Mouse (Mus musculus): ENCODE measurements around the gene Fbxl2.

Gene Fbxl2

DNA sequence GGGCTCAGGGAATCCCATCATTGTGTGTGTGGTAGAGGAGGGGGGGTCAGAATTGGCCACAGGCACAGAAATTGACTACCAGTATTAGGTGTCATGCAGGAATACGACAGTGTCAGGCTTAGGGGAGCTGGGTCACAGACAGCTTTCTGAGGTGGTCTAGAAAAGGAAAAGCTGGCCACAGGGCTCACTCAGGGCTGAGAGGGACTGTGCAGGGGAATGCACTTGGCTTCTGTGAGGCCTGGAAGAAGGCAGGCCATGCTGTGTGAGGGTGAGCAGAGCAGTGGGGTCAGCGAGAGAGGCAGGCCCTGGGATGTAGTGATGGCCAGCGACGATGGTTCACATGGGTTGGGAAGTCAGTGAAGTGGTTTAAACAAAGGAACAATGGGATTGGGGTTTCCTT lies 72.1 kb downstream of the Fbxl2 start:
- DNase-seq (ENCODE audit: low spot score): no peak

GRCm38 (mm10) chr9:113971615-113972014 lies 74.4 kb downstream of the Fbxl2 start:
- DNase-seq (ENCODE audit: low spot score): no peak

GRCm38 (mm10) chr9:113970041-113970440 lies 76.0 kb downstream of the Fbxl2 start:
- no peak for DNase-seq (ENCODE audit: low spot score)

- DNase-seq (ENCODE audit: low spot score): no peak
These were observed 76.6 kb downstream of the Fbxl2 start for GRCm38 (mm10) chr9:113969399-113969798.

- no peak for DNase-seq (ENCODE audit: low spot score)
These were observed 77.0 kb downstream of the Fbxl2 start for GRCm38 (mm10) chr9:113968967-113969366.

GRCm38 (mm10) chr9:113966838-113967237 lies 79.2 kb downstream of the Fbxl2 start:
- no peak for DNase-seq (ENCODE audit: low spot score)

DNA sequence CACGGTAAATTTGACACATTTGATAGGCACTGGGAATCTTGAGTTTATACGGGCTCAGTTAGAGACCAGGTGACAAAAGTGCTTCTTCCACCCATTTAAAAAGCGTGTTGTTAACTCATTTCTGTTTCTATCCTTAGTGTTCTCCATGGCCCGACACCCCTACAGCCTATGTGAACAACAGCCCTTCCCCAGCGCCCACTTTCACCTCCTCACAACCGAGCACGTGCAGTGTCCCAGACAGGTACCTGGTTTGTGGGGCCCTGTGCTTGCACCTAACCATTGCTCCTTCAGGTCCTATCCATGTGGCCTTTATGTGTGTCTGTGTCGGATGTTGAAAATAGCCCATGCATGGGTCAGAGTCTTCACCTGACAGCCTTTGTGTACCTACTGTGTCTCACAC lies 81.6 kb downstream of the Fbxl2 start:
- no peak for DNase-seq (ENCODE audit: low spot score)

DNA sequence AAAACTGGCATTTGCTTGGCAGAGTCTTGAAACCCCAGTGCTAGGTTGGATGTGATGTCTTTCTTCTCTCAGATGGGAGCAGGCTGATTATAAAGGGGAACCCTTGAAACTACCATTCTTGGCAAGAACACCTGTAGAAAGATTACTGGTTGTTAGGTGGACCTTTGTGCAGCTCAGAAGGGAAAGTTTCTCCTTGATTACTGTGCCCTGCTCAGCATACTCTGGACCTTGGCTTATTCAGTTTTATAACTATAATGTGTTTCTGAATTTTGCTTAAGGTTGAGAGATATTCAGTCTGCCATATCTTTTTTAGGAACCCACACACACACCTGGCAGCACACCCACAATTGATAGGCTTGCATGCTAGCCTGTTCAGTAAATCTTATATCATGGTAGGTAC lies 82.3 kb downstream of the Fbxl2 start:
- DNase-seq (ENCODE audit: low spot score): no peak

GRCm38 (mm10) chr9:113957777-113958176 lies 88.2 kb downstream of the Fbxl2 start:
- no peak for DNase-seq (ENCODE audit: low spot score)

GRCm38 (mm10) chr9:113947216-113947615 lies 98.8 kb downstream of the Fbxl2 start:
- DNase-seq (ENCODE audit: low spot score): no peak

DNA sequence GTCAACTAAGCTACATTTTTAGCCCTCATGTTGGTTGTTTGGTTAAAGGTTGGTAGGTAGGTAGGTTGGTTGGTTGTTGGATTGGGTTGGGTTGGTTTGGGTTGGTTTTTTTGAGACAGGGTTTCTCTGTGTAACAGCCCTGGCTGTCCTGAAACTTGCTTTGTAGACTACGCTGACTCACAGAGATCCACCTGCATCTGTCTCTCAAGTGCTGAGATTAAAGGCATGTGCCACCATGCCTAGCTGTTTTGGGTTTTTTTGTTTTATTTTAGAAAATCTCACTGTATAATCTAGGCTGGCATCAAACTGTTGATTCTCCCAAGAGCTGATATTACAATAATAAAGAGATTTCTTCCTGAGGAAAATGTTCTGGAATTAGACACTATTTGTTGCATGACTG lies 102.6 kb downstream of the Fbxl2 start:
- DNase-seq (ENCODE audit: low spot score): no peak

DNA sequence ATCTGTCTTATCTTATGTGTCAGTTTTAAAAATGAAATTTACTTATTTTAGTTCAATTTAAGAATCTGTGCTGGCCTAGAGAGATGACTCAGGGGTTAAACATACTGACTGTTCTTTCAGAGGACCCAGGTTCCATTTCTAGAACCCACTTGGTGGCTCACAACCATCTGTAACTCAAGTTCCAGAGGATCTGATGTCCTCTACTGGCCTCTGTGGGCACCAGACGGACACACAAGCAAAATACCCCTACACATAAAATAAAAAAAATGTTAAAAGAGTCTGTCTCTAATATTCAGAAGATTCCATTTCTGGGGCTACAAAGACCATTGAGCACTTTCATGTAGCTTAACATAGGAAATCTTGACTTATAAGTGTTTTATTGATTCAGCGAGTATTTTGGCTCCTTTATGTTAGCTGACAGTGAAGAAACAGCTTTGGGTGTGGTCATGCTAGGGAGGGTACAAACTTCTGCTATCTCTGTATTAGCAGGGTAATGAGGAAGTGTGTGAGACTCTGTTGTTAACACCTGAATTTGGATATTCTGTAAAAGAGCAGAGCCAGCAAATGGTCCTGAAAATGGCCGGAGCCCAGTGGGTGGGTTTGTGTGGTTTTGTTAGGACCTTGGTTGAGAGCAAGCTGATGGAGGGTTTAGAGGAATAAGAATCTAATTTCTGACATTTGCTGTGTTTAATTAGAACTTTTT lies 104.7 kb downstream of the Fbxl2 start:
- DNase-seq (ENCODE audit: low spot score): no peak

GRCm38 (mm10) chr9:113939063-113939850 lies 106.7 kb downstream of the Fbxl2 start:
- no peak for DNase-seq (ENCODE audit: low spot score)

- no peak for DNase-seq (ENCODE audit: low spot score)
These were observed 110.4 kb downstream of the Fbxl2 start for GRCm38 (mm10) chr9:113935638-113936037.

DNA sequence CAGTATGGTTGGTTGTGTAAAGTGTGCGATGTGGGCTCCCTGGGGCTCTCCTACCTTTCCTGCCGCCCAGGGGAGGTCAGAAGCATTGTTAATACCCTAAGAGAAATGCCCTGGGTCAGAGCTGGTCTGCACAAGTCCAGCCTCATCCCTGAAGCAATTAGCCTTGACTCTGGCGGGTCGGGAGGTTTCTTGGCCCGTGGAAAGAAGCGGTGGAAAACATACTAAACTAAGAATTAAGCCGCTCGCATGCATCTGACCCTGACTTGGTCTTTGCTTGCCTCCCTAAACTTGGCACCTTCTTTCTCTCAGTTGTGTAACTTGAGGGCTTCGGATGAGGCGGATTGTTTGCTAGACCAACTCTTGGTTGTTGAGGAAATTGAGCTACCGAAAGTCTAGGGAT lies 113.5 kb downstream of the Fbxl2 start:
- DNase-seq (ENCODE audit: low spot score): peak; percentile 10

DNA sequence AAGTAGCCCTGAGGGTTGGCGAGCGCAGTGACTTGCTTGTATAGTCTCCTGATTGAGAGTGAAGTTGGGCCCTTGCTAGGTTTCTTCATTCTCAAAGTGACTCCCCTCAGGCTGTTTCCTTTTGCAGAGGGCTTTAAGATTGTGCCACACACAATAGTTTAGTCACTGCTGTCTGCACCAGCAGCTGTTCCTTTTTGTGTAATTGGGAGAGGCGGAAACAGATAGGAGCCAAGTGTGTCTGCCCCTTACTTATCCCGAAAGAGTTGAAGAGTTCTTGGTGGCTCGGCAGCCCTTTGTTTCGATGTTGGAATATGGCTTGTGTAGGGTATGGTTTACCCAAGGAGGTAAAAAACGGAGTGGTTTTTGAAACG lies 113.9 kb downstream of the Fbxl2 start:
- DNase-seq (ENCODE audit: low spot score): no peak

DNA sequence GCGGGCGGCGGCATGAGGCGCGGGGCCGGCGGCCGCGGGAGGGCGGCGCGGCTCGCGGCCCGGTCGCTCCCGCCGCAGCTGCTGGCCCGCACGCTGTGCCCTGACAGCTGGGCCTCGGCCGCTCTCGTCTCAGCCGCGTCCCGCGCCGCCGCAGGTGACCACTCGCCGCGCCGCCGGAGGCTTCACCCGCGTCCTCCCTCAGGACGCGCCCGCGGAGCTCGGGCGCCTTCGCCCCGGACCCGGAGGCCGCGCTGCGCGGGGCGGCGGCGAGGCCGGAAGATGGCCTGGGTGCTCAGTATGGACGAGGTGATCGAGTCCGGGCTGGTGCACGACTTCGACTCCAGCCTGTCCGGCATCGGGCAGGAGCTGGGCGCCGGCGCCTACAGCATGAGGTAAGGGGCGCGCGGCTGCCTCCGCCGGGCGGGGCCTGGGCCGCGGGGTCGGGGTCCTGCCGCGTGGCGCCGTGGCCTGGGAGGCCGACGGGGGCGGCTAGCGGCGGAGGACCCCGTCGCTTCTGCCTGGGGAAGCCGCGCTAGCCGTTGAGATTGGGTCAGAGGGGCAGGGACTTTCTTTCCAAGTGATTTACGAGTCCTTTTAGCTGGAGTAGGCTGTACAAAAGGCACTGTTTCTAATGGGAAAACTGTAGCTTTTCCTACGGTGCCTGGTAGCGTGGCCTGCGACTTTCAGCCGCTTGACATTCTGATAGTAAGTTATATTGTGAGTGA lies 114.5 kb downstream of the Fbxl2 start:
- peak; percentile 2 for DNase-seq (ENCODE audit: low spot score)

DNA sequence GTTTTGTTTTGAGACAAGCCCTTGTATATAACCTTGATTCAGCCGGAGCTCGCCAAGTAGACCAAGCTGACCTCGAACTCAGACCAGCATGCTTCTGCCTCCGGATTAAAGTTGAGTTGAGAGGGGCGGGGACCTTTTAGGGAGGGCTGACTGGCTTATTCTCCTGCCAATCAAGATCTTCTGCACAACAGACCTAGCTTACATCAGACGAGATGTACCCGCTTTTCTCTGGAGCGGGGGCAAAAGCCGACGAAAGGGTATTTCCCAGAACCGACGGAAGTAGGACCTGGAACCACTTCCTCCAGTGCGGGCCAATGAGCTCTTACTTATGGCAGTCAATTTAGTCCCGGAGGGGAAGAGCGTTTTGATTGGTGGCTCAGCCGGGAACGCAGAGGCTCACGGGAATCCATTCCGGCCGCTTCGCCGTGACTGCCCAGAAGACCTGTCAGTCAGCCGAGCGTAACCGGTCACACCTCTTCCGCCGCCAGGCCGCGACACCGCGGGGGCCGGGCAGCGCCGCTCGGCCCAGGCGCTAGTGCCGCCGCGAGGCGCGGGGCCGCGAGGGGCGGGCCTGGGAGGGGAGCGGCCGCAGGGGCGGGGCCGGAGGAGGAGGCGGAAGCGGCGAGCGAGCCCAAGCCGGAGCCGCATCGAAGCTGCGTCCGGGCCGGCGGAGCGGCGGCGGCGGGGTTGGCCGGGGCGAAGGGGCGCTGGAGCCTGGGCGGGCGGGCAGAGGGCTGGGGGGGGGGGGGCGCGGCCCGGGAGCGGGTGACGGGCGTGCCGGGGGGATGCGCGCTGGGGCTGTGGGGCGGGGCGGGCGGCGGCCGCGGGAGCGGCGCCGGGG lies 115.2 kb downstream of the Fbxl2 start, which contains the start of gene Ubp1:
Ubp1 (plus strand) TSS at position 401 of the 841 bp plus-strand sequence.
- DNase-seq (ENCODE audit: low spot score): peak; percentile 98

- DNase-seq (ENCODE audit: low spot score): no peak
These were observed 116.3 kb downstream of the Fbxl2 start for GRCm38 (mm10) chr9:113929676-113930075.

- DNase-seq (ENCODE audit: low spot score): no peak
These were observed 117.4 kb downstream of the Fbxl2 start for GRCm38 (mm10) chr9:113928591-113928990.

GRCm38 (mm10) chr9:113924883-113925282 lies 121.1 kb downstream of the Fbxl2 start:
- no peak for DNase-seq (ENCODE audit: low spot score)

- DNase-seq (ENCODE audit: low spot score): no peak
These were observed 123.3 kb downstream of the Fbxl2 start for GRCm38 (mm10) chr9:113922677-113923076.
